Mouse (Mus musculus) adrenal gland, postnatal 10 days (tissue): ENCODE measurements at regions not wholly inside any gene's neighbourhood (a gene's known extent, or its start where the extent isn't known, plus 50 kb on each side); places are given as distances from the start of the nearest gene placed in this dataset.

Experiments used
- DNase-seq: peaks from one replicate; pipeline ENCODE4 v3.0.0; 2021; ENCODE audit warnings: mixed read lengths

DNA sequence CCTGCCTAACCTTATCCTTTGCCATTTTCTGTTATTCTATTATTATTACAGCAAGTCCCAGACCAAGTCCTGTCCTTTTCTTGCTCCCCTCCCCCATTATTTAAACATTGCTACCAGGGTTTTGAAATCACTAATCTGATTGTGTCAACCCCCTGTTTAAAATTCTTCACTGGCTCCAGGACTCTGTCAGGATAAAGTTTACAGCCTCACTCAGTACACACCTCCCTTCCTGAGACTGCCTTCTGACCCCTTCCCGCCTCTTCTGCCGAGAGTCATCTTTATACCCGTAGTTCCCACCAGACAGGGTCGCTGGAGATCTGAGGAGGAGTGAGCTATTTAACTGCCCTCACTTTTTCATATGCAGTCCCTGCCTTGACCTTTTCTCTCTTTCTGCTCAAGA, 110.3 kb upstream of the Syt6 start:
- no peak for DNase-seq

DNA sequence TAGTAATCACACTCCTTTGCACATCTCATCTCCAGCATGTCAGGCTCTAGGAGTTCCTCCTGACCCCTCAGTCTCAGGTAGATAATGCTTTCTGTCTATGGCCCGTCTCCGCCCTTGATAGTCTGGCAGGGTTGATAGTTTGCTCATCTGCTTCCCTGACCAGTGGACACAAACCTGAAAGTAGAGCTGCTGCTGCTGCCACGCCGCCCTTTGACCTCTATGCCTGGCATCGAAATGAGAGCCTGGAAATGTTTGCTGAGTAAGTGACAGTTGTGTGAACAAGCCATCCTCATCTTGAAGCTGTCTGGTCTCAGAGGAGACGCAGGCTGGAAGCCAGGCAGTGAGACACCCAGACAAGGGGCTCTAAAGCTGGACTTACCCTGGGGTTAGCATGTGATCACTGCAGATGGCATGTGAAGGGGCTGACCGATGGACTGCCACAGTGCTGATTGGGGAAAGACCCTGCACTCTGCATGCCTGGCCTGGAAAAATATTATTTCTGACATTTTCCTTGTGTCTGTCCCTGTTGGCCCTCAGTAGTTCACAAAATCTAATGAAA, 109.8 kb upstream of the Syt6 start:
- DNase-seq: no peak

DNA sequence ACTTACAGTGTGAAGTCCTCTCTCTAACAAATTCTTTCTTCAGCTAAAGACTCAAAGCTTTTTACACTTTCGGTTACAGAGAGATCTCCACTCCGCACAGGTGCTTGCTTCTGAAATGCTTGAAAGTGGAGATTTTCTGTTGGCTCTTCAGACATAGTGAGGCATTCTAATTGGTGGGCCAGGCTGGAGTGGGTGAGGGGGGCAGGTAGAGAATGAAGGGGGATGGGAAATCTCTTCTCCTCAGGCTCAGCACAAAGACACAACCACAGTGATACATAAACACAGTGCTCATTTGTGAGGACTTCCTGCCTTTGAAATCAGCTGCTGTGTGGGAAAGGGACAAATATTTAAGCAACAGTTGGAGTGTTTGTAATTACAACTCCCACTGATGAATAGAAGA, 109.1 kb upstream of the Syt6 start:
- no peak for DNase-seq

DNA sequence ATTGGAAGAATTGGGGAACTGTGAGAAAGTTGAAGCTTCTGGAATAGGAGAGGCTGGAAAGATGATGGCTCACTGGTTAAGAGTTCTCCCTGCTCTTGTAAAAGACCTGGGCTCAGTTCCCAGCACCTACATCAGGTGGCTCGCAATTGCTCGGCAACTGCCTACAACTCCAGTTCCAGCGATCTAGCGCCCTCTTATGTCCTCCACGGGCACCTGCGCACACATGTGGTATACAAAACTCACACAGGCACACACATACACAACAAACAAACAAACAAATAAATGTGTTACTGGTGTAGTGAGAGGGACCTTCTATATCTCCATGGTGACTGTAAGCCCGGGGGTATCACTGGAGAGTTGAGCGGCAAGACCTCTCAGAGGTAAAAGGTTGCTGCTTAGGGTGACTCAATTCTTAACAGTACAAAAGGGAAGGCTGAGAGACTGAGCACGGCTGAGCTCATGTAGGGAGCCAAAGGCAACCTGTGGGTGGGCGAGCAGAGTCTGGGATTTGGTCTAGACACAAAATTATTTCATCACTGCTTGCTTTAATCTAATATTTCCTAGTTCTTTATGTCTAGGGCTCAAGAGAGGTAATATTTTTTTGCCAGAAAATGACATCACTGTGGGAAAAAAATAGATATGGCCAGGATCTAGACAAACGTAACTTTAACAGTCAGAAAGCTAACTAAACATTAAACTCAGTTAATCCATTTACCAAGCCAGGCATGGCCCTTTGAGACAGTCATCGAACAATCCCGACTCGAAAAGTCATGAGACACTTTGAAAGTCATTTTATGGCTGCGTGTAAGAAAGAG, 104.2 kb upstream of the Syt6 start:
- no peak for DNase-seq

DNA sequence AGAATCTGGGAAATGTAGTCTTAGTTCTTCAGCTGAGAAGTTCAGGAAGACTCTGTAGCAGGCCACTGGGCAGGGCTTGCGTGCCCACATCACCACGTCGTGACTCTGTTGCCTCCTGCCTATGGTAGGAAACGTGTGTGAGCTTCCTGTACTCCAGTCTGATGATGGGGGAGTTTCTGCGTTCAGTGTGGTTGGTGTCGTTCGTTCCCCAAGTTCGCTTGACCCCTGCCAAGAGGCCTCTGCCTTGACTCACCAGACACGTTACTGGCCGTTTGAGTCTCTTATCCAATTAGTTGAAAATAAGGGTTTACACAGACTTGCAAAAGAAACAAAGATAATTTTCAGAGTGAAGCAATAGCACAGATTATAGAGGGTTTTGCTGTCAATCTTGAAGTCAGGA, 102.4 kb upstream of the Syt6 start:
- DNase-seq: no peak

DNA sequence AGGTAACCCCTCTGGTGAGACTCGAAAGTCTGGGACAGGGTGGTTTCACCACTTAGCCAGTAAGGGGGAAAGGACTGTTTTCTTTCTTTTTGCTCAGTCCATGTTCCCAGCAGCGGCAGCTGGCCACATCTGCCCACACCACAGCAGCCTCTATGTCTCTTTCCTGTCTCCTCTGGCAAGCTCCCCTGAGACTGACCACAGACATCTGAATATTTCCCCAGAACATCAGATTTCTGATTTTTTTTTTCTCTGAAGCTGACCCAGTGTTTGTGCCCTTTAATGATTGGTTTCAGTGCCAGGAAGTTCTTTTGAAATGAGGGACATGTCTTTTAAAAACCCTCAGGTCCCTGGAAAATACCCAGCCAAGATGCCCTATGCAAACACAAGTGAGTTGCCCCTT, 101.7 kb upstream of the Syt6 start:
- DNase-seq: no peak

DNA sequence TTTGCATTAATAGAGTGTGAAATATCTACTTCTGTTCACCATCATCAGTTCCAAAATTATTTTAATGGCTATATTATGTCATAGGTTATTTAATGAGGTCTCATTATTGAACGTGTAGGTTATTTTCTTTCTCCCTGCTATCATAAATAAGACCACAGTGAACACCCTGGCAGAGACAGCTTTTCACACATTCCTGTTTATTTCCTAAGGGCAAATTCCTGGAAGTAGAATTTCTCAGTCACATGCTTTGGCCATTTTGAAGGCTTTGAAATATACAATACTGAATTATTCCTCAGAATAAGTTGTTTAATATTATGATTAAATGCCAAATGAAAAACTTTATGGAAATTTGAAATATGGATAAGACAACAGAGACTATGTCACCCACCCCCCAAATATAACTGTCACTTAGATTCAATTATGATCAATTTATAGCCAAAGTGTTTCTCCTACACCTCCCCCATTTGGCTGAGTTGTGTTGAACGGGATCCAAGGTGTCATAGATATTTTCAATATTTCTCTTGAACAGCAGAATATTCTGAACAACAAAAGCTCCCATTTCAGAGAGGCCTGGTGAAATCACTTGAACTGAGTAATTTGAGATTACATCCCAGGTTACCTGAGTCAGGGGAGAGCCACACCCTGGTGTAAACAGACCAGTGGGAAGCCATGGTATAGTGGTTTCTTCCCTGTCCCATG, 95.0 kb upstream of the Syt6 start:
- no peak for DNase-seq

DNA sequence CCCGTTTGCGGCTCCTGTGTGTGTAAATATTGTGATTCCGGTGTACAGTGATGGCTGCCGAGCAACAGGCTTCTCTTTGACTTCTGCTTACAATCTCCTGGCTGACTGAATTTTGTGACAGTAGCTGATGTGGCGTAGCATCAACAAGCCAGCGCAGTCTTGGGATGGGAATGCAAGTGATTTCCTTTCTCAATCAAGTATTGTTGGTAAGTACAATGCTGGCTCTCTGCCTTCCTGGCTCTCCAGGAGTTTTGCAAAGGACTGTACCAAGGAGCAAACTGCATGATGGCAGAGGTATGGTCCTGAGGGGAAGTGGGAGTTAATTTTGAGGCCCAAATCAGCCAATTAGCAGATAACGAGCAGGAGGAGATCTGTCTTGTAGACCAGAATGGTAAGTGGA, 94.4 kb upstream of the Syt6 start:
- no peak for DNase-seq

DNA sequence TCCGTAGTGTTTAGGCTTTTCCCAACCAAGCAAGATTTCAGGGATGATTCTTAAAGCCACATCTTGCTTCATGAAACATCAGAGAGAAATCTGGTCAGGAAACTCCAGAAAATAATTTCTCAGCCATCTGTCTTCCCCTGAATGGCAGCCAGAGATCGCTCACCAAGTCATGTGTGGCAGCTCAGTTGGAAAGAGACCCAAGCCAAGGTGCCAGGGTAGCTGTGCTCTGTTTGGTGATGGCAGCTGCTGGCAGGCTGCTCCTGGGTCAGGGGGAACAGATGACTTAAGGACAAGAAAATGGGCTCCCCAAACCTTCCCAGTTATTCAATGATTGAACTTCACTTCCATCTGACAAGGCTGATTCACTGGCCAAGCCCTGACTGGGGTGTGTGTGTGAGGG, 91.7 kb upstream of the Syt6 start:
- no peak for DNase-seq

DNA sequence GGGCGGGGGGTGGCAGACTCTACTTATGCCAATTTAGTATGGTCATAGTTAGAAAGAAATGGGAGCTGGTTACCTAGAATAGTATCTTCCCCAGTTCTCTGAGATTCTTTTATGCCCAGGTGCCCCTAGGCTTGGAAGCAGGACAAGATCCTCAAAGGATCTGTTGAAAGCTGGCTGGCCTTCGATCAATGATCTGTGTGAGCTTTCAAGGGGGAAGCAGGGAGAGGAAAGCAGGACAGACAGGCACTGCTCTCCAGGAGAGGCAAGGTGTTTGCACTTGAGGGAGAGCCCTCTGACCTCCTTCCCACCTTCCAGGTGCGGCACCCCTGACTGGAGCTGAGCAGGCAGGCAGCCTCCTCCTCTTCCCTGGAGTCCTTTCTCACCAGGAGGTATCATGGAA, 91.3 kb upstream of the Syt6 start:
- no peak for DNase-seq

DNA sequence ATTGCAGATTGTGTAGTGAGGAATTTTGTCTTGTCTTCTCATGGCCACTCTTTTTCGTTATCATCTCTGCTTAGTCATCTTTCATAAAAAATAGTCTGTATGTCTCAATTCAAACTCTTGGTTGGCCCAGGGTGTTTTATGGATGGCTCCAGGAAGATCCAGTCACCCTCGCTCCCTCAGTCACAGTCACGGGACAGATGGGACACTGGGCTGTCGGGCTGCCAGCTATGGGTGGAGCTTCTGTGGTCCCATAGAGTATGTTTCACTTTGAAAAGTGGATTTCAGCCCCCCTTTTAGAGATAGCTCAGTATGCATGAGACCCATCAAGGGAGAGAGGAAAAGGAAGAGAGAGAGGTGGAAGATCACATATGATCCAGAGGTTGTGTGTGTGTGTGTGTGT, 85.2 kb upstream of the Syt6 start:
- peak; percentile 16 for DNase-seq

DNA sequence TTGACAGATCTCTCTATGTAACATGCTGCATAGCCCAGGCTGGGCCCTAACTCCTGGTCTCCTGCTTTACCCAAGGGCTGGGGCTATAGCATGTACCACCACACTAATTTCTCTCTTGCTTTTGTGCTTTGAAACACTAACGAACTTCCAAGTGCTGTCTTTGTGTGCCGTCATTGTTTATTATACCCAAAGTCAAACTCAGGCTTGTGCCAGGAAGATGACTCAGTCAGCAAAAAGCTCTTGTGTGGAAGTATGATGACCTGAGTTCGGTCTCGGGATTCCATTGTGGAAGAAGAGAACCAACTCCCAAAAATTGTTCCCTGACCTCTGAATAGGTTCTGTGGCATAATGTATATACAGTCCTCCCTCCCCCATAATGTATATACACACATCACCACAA, 84.1 kb upstream of the Syt6 start:
- no peak for DNase-seq

DNA sequence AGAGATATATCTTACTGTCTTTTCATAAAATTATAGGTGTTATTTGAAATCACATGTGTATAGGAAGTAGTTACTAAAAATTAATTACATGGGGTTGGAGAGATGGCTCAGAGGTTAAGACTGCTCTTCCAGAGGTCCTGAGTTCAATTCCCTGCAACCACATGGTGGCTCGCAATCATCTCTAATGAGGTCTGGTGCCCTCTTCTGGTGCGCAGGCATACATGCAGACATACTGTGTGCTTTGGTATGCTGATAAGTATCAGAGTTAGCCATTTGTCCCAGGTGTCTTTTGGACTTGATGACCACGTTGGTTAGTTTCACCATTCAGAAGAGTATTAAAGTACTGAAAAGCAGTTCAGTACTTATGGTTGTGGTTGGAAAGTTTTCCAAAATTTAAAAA, 82.8 kb upstream of the Syt6 start:
- no peak for DNase-seq

DNA sequence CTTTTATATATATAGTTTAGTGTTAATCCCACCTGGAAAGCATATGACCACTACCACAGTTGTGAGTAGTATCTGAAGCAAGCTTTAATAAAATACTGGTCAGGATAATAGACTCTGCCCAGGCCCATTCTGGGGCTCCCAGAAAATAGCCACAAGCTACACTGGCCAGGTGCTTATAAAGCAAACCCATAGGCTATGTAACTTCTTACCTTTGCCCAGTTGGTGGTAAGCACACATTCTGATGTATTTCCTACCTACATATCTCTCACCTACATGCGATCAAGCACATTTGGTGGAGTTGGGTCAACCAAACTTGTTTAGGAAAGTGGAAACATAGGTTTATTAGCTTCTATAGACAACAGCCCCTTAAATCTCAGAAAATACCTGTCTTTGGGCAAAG, 81.4 kb upstream of the Syt6 start:
- no peak for DNase-seq

DNA sequence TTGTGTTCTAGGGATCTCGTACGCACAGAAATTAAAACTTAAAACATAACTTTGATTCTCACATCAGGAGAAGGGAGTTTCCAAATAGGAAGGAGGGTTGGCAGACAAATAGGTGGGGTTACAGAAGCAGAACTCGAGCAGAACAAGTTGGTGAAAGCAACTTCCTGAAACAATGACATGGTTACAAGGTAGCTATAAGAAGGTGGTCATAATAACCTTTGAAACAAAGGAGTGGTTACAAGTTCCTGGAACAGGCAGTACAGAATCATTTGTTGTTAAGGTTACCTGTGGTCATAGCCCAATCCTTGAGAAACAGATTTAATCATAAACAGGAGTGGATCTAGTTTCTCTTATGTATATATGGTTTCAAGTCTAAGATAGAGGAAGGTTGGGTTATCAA, 81.0 kb upstream of the Syt6 start:
- no peak for DNase-seq

DNA sequence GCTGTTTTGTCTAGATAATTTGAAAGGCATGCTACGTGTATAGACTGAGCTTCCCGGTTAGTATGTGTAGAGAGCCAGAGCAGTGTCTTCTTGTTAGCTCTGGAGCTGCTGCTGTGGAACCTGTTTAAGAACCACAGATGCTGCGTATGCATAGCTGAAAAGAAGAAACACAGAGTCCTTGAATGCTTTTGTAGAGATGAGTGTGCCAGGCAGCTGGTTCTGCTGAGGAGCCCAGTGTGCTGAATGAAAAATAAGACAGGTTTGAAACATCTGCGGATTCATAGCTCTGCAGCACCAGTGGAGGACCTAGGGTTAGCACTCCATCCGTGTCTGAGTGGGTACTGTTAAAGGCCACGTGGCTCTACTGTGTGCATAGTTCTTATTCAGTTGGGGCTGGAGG, 78.9 kb upstream of the Syt6 start:
- DNase-seq: no peak

DNA sequence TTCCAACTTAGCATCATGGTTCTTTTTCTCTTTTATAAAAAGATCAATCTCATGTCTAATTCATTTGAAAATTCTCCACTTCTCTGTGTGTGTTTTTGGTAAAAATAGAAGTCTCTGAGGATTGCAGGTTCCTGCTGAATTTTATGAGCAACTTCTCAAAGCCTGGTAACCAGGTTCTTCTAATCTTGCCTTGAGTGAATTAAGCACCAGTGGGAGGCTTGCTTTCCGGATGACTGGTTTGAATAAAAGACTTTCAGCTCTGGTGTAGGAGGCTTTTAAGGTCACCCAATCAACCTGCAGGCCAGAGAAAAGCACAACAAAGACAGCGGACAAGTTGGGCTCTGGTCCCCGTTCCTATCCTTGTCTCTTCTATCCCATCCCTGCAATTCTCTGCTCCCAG, 78.3 kb upstream of the Syt6 start:
- DNase-seq: no peak

DNA sequence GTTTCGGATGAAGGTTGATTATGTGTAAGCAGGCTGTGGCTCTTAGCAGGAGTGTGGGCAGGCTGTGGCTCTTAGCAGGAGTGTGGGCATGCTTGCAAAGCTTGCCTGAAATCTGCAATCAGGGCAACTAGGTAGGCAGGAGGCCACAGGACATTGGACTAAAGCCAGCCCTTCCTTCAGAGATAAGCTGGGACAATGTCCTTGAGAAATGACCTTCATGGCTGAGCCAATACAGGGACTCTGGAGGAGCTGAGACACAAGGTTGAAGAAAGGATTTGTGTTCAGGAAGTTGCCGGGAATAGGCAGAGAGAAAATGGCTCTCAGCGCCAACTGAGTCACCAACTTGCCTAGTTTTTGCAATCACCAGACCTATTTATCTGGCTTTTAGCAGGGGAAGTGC, 77.3 kb upstream of the Syt6 start:
- DNase-seq: peak; percentile 49

DNA sequence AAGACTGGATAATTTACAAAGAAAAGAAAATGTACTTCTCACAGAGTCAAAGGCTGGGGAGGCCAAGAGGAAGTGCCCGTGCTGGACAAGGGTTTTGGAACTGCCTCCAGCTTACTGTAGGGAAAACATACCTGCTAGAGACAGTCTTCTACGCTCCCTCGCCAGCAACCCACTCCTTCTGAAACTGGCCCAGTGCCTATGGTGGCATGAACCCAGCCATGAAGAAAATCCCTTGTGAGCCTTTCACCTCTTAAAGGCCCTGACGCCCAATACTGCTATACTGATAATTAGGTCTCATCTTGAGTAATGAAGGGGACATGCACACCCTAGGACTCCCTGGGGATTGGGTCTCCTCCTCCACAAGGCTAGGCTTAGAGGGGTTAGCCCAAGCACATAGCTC, 76.6 kb upstream of the Syt6 start:
- DNase-seq: peak; percentile 9

DNA sequence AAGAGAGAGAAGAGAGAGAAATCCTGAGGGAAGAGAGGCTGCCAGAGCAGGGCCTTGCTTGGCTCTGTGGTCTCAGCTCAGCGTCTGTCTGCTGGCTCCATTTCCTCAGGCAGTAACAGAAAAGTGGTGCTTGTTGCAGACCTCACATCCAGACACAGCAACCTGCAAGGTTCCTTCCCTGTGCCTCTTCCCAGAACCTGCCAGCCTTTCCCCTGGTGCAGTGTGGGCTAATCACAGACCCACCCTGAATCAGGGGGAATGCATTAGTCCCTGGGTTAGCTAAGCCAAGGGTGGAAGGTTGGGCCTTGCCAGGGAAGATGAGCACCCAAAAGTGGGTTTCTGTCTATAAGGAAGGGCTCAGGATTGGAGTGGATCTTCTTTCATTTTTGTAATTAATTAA, 75.2 kb upstream of the Syt6 start:
- DNase-seq: no peak

DNA sequence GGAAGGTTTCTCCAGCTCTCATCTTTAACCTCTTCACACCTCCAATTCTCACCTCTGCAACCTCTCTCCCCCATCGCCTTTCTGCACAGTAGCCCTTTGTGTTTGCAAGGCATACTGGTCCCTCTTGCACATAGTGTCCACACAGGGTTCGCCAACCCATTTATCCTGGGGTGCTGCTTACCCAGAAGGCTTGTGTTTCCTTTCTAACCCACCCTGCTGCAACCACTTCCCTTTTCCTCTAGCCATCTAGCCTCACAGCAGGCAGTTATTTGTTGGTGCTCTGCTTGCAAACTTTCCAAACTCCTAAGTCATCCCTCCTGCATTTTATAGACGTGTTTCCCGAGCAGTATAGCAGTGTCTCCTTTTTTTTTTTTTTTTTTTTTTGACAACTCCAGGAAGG, 74.7 kb upstream of the Syt6 start:
- DNase-seq: no peak

DNA sequence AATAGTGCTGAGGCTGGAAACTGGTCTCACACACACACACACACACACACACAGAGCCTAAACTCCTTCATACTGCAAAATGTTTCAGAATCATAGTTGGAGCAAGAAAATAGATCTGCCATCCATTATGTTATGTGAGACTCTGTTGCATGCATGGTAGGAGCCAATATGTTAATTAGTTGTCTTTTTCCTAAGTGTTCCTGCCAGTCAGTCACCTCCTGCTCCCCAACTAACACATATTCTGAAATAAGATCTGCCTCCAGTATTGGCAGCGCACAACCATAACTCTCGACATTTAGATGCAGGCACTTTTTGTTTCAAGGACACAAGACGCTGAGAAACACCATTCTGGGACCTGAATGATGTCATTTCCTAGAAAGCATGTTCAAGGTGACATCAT, 70.9 kb upstream of the Syt6 start:
- no peak for DNase-seq

DNA sequence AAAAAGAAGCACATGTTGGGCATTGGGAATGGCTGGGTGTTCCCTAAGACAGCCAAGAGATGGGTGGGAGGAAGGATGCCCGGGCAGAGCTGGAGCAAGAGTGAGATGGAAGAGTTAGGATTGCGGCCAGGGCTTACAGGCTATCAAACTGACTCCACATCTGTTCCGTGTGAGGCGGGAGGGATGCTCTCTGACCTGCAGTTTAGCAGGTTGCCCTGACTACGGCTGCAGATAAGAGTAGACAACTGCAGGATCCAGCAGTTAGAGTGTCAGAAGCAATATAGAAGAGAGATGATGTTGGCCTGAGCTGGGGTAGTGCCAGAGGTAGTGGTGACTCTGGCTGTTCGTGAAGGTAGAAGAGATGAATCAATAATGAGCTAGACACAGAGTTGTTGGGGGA, 61.6 kb upstream of the Syt6 start:
- no peak for DNase-seq

DNA sequence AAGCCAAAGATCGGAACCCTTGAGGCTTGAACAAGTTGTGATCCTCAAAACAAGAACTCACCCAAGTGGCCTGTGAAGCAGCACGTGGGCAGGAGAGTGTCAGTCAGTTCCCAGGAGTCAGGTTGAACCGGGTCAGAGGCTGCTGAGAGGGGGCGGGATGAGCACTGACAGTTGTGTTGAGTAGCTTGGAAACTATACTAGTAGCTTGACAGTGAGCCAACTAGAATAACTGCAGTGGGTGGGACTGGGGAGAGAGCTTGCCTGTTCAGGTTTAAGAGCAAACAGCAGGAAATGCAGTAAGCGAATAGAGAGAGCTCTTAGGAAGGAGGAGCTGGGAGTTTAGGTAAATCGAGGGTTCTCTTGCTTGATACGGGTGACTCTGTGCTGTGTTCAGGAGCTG, 61.0 kb upstream of the Syt6 start:
- DNase-seq: no peak
